Mouse (Mus musculus) intestine, embryonic 14.5 days (tissue): ENCODE data around the gene Macrod1. TPM values are rescaled to one million over a fixed set of nuclear protein-coding genes. Genes with fewer than 3 reads are reported as not detected.

Experiments
- polyA plus RNA-seq: library from polyadenylated mRNA; unstranded; fragments of >200 nt; fragmentation: Nextera tagmentation; extraction: Ambion mirVana; gene quantifications from 2 replicates; pipeline ENCODE4 v1.2.1, GENCODE M21; 2014

Gene Macrod1
- polyA plus RNA-seq, 1 experiment from 2014 or later = 8.5 TPM

Other genes with a start within 250 kb of the Macrod1 start
- gene Rps6ka4, start 216.2 kb upstream of the Macrod1 start, polyA plus RNA-seq = 18.9 and 20.3 TPM in 2 replicates
- 0.85 and 1.0 TPM in 2 replicates for gene Ccdc88b, start 198.6 kb upstream of the Macrod1 start, polyA plus RNA-seq
- 136 and 150 TPM in 2 replicates for gene Trmt112, start 147.1 kb upstream of the Macrod1 start, polyA plus RNA-seq
- 116 and 139 TPM in 2 replicates for gene Prdx5, start 146.7 kb upstream of the Macrod1 start, polyA plus RNA-seq
- gene Esrra, start 135.0 kb upstream of the Macrod1 start, polyA plus RNA-seq = 7.5 and 9.9 TPM in 2 replicates
- 0.70 and 1.4 TPM in 2 replicates for gene Catsperz, start 131.4 kb upstream of the Macrod1 start, polyA plus RNA-seq
- 0.22 TPM in 1 of 2 replicates, not detected in the other for gene Kcnk4, start 122.3 kb upstream of the Macrod1 start, polyA plus RNA-seq
- 58.1 and 63.5 TPM in 2 replicates for gene Bad, start 114.9 kb upstream of the Macrod1 start, polyA plus RNA-seq
- 20.2 and 21.8 TPM in 2 replicates for gene Gpr137, start 114.3 kb upstream of the Macrod1 start, polyA plus RNA-seq
- gene Ppp1r14b, start 81.8 kb upstream of the Macrod1 start, polyA plus RNA-seq = 111 and 199 TPM in 2 replicates
- 123 and 138 TPM in 2 replicates for gene Plcb3, start 80.3 kb upstream of the Macrod1 start, polyA plus RNA-seq
- gene Fkbp2, start 76.3 kb upstream of the Macrod1 start, polyA plus RNA-seq = 96.9 and 103 TPM in 2 replicates
- gene Vegfb, start 69.2 kb upstream of the Macrod1 start, polyA plus RNA-seq = 38.7 and 50.5 TPM in 2 replicates
- gene Dnajc4, start 64.2 kb upstream of the Macrod1 start, polyA plus RNA-seq = 23.3 and 25.2 TPM in 2 replicates
- 14.6 and 16.1 TPM in 2 replicates for gene Nudt22, start 60.7 kb upstream of the Macrod1 start, polyA plus RNA-seq
- 9.5 and 10.3 TPM in 2 replicates for gene Trpt1, start 60.7 kb upstream of the Macrod1 start, polyA plus RNA-seq
- gene Fermt3, start 37.3 kb upstream of the Macrod1 start, polyA plus RNA-seq = 7.0 and 7.3 TPM in 2 replicates
- gene Stip1, start 16.8 kb upstream of the Macrod1 start, polyA plus RNA-seq = 212 and 227 TPM in 2 replicates
- 3.6 TPM in 2 replicates for gene Flrt1, start 48.9 kb downstream of the Macrod1 start, polyA plus RNA-seq
- gene Otub1, start 149.5 kb downstream of the Macrod1 start, polyA plus RNA-seq = 205 and 224 TPM in 2 replicates
- 1,241 and 1,347 TPM in 2 replicates for gene Cox8a, start 160.8 kb downstream of the Macrod1 start, polyA plus RNA-seq
- gene Naa40, start 184.4 kb downstream of the Macrod1 start, polyA plus RNA-seq = 67.4 and 73.0 TPM in 2 replicates
- 8.9 and 11.1 TPM in 2 replicates for gene Rcor2, start 210.5 kb downstream of the Macrod1 start, polyA plus RNA-seq